Mouse (Mus musculus) cerebellum, adult 18-20 months (tissue): Measurements from ENCODE around the gene Wasl.

Source experiments
- DNase-seq, 2 experiments: peaks; one replicate each; pipeline ENCODE4 v3.0.0; 2021

Gene Wasl

GRCm38 (mm10) chr6:24642960-24643359 is 21.8 kb downstream of the Wasl start:
- DNase-seq = no peak

GRCm38 (mm10) chr6:24642161-24642560 is 22.6 kb downstream of the Wasl start:
- DNase-seq = no peak

GRCm38 (mm10) chr6:24641286-24641685 is 23.5 kb downstream of the Wasl start:
- DNase-seq = no peak

- no peak for DNase-seq
Measured at GRCm38 (mm10) chr6:24635814-24636213, 29.0 kb downstream of the Wasl start.

GRCm38 (mm10) chr6:24634065-24634464 is 30.7 kb downstream of the Wasl start:
- DNase-seq = no peak

- DNase-seq = no peak
Measured at GRCm38 (mm10) chr6:24632061-24632460, 32.7 kb downstream of the Wasl start.

- no peak for DNase-seq
Measured at GRCm38 (mm10) chr6:24628499-24628898, 36.3 kb downstream of the Wasl start.

- peak; percentile 61 to 71 for DNase-seq
Measured at GRCm38 (mm10) chr6:24627586-24628030, 37.2 kb downstream of the Wasl start.

- DNase-seq = no peak
Measured at GRCm38 (mm10) chr6:24622098-24622497, 42.7 kb downstream of the Wasl start.

- no peak for DNase-seq
Measured at GRCm38 (mm10) chr6:24620936-24621335, 43.9 kb downstream of the Wasl start.

GRCm38 (mm10) chr6:24619285-24620045 is 45.3 kb downstream of the Wasl start:
- no peak for DNase-seq

GRCm38 (mm10) chr6:24616746-24617145 is 48.1 kb downstream of the Wasl start:
- peak; percentile 65 to 80 for DNase-seq

- DNase-seq = peak in 1 of 2 experiments; percentile 46
Measured at GRCm38 (mm10) chr6:24613918-24614317, 50.9 kb downstream of the Wasl start.

GRCm38 (mm10) chr6:24613346-24613745 is 51.5 kb downstream of the Wasl start:
- no peak for DNase-seq

GRCm38 (mm10) chr6:24612074-24612755 is 52.6 kb downstream of the Wasl start:
- DNase-seq = no peak

- no peak for DNase-seq
Measured at GRCm38 (mm10) chr6:24610358-24610757, 54.5 kb downstream of the Wasl start.

- DNase-seq = no peak
Measured at GRCm38 (mm10) chr6:24609531-24609930, 55.3 kb downstream of the Wasl start.

- DNase-seq = no peak
Measured at GRCm38 (mm10) chr6:24608682-24609081, 56.1 kb downstream of the Wasl start.

- no peak for DNase-seq
Measured at GRCm38 (mm10) chr6:24608129-24608528, 56.7 kb downstream of the Wasl start.

- DNase-seq = no peak
Measured at GRCm38 (mm10) chr6:24607531-24607930, 57.3 kb downstream of the Wasl start.

- DNase-seq = peak; percentile 17 to 28
Measured at GRCm38 (mm10) chr6:24606512-24606911, 58.3 kb downstream of the Wasl start.

- DNase-seq = no peak
Measured at GRCm38 (mm10) chr6:24605631-24606030, 59.2 kb downstream of the Wasl start.

- no peak for DNase-seq
Measured at GRCm38 (mm10) chr6:24604289-24604688, 60.5 kb downstream of the Wasl start.

- DNase-seq = no peak
Measured at GRCm38 (mm10) chr6:24602993-24603392, 61.8 kb downstream of the Wasl start.
